Mouse (Mus musculus) neural tube, embryonic 11.5 days (tissue): ENCODE measurements around the gene Nos1. TPM values are rescaled to one million over a fixed set of nuclear protein-coding genes. Genes with fewer than 3 reads are reported as not detected.

Experiments used
- ATAC-seq: fragments of 200-750 bp; cut with Nextera tagmentation; 2 replicates; pipeline ENCODE4 v1.8.0; 2017; ENCODE audit warnings: moderate number of reproducible peaks, mild to moderate bottlenecking, moderate TSS enrichment, moderate library complexity; ENCODE audit not compliant: insufficient read depth, low FRiP score, low TSS enrichment
- DNase-seq: peaks from one replicate; pipeline ENCODE4 v3.0.0-alpha.2; 2015; ENCODE audit warnings: low spot score
- H3K27ac ChIP-seq: fragments of 300-500 bp; sonication (generic); 2 replicates; pipeline ENCODE4 v1.5.1; 2014; ENCODE audit warnings: low read depth, mild to moderate bottlenecking, low read length
- H3K27me3 ChIP-seq: fragments of 300-500 bp; sonication (generic); 2 replicates; pipeline ENCODE4 v1.6.1; 2014; ENCODE audit warnings: mild to moderate bottlenecking, low read length, mixed read lengths; ENCODE audit not compliant: control insufficient read depth, insufficient read depth
- H3K36me3 ChIP-seq: fragments of 300-500 bp; sonication (generic); 2 replicates; pipeline ENCODE4 v1.6.1; 2014; ENCODE audit warnings: mild to moderate bottlenecking, low read length, moderate library complexity, mixed read lengths; ENCODE audit not compliant: control insufficient read depth, insufficient read depth
- H3K4me1 ChIP-seq: fragments of 300-500 bp; sonication (generic); 2 replicates; pipeline ENCODE4 v1.6.1; 2014; ENCODE audit warnings: low read length, mixed read lengths; ENCODE audit not compliant: control insufficient read depth, insufficient read depth
- H3K4me2 ChIP-seq: fragments of 300-500 bp; sonication (generic); 2 replicates; pipeline ENCODE4 v1.6.1; 2014; ENCODE audit warnings: low read depth, mild to moderate bottlenecking, moderate library complexity
- H3K4me3 ChIP-seq: fragments of 300-500 bp; sonication (generic); 2 replicates; pipeline ENCODE4 v1.5.1; 2014; ENCODE audit warnings: low read depth, low read length
- H3K9ac ChIP-seq: fragments of 300-500 bp; sonication (generic); 2 replicates; pipeline ENCODE4 v1.6.1; 2014; ENCODE audit warnings: mild to moderate bottlenecking, low read length
- H3K9me3 ChIP-seq: fragments of 300-500 bp; sonication (generic); 2 replicates; pipeline ENCODE4 v1.6.1; 2016; ENCODE audit warnings: low read length; ENCODE audit not compliant: control insufficient read depth
- WGBS: fragments of 180-500 bp; shearing (Covaris S2); extraction: QIAGEN DNeasy Blood & Tissue Kit; methylation state at CpG from one replicate; pipeline ENCODE4 v1.1.7; 2014; 5-methylcytosine and 5-hydroxymethylcytosine counted together
- polyA plus RNA-seq: library from polyadenylated mRNA; unstranded; fragments of >200 nt; fragmentation: Nextera tagmentation; extraction: Ambion mirVana; gene quantifications from 2 replicates; pipeline ENCODE4 v1.2.1, GENCODE M21; 2014

The Nos1 gene
- polyA plus RNA-seq, 1 experiment from 2014 or later: 0.70 TPM

- WGBS: 91% methylated on average over 9 of the region's 9 CpGs
- Histone ChIP-seq H3K9ac (no peak overlapping the region), H3K36me3 (no peaks in the 10 kb centered on the region), H3K4me1 (no peaks in the 10 kb centered on the region; the same call in 1 of the 2 replicates), H3K4me3 (no peak overlapping the region), H3K27me3 (no peaks in the 10 kb centered on the region), H3K27ac (no peak overlapping the region), H3K4me2 (no peak overlapping the region), H3K9me3 (no peaks in the 10 kb centered on the region)
- ATAC-seq (no peak), DNase-seq (no peak)
Observed at GRCm38 (mm10) chr5:117823811-117824210, 43.0 kb downstream of the Nos1 start.

GRCm38 (mm10) chr5:117824486-117824885 lies 43.7 kb downstream of the Nos1 start:
- H3K27ac ChIP-seq: no peak overlapping the region
- H3K4me2 ChIP-seq: no peak overlapping the region
- no peak overlapping the region for H3K9ac ChIP-seq
- no peaks in the 10 kb centered on the region for H3K27me3 ChIP-seq
- H3K9me3 ChIP-seq: no peaks in the 10 kb centered on the region
- H3K4me1 ChIP-seq: no peaks in the 10 kb centered on the region
- no peak for DNase-seq
- no peak for ATAC-seq
- no peak overlapping the region for H3K4me3 ChIP-seq
- 77% methylated on average over 5 of the region's 5 CpGs for WGBS
- H3K36me3 ChIP-seq: no peaks in the 10 kb centered on the region

GRCm38 (mm10) chr5:117825336-117825735 lies 44.5 kb downstream of the Nos1 start:
- no peak overlapping the region for H3K27ac ChIP-seq
- no peaks in the 10 kb centered on the region for H3K9me3 ChIP-seq
- no peak for ATAC-seq
- no peaks in the 10 kb centered on the region for H3K4me1 ChIP-seq
- H3K4me3 ChIP-seq: no peak overlapping the region
- no peaks in the 10 kb centered on the region for H3K27me3 ChIP-seq
- no peak overlapping the region for H3K4me2 ChIP-seq
- no peak overlapping the region for H3K9ac ChIP-seq
- no peak for DNase-seq
- 68% methylated on average over 8 of the region's 11 CpGs for WGBS
- H3K36me3 ChIP-seq: no peaks in the 10 kb centered on the region

- Histone ChIP-seq H3K9ac (no peak overlapping the region), H3K4me1 (no peaks in the 10 kb centered on the region), H3K27me3 (no peaks in the 10 kb centered on the region), H3K27ac (no peak overlapping the region), H3K4me2 (no peak overlapping the region), H3K9me3 (no peaks in the 10 kb centered on the region), H3K4me3 (no peak overlapping the region), H3K36me3 (no peaks in the 10 kb centered on the region)
- 69% methylated on average over 6 of the region's 6 CpGs for WGBS
- ATAC-seq (no peak), DNase-seq (no peak)
Observed at GRCm38 (mm10) chr5:117827366-117827765, 46.5 kb downstream of the Nos1 start.

GRCm38 (mm10) chr5:117836930-117837329 lies 56.1 kb downstream of the Nos1 start:
- no peaks in the 10 kb centered on the region for H3K4me1 ChIP-seq
- H3K4me2 ChIP-seq: no peak overlapping the region
- no peak overlapping the region for H3K4me3 ChIP-seq
- 13% methylated on average over 5 of the region's 5 CpGs for WGBS
- no peak overlapping the region for H3K27ac ChIP-seq
- ATAC-seq: no peak
- peaks cover 19% of the 10 kb centered on the region for H3K27me3 ChIP-seq
- H3K36me3 ChIP-seq: no peaks in the 10 kb centered on the region
- DNase-seq: peak; percentile 78
- H3K9ac ChIP-seq: no peak overlapping the region
- no peaks in the 10 kb centered on the region for H3K9me3 ChIP-seq

DNA sequence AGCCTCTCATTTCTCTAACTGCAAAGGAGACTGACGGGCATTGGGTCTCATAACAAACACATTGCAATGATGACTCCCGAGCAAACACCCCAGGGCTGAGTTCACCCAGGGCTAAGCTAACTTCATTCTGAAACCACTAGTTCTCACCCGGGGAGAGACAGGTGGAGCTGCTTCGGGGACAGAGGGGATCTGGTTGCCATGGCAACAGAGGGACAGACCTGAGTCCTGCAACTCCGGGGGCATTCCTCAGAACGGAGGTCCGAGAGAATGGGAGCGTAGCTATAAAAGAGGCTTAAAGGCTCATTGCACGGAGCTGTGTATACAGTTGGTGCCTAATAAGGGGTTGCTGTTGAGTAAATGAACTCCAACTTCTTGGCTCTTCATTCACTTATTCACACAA lies 56.9 kb downstream of the Nos1 start:
- no peaks in the 10 kb centered on the region for H3K36me3 ChIP-seq
- H3K4me3 ChIP-seq: no peak overlapping the region
- peaks cover 27% of the 10 kb centered on the region for H3K27me3 ChIP-seq
- DNase-seq: no peak
- H3K4me2 ChIP-seq: no peak overlapping the region
- H3K27ac ChIP-seq: no peak overlapping the region
- no peak overlapping the region for H3K9ac ChIP-seq
- WGBS: 24% methylated on average over 9 of the region's 9 CpGs
- H3K4me1 ChIP-seq: no peaks in the 10 kb centered on the region
- H3K9me3 ChIP-seq: no peaks in the 10 kb centered on the region
- no peak for ATAC-seq

DNA sequence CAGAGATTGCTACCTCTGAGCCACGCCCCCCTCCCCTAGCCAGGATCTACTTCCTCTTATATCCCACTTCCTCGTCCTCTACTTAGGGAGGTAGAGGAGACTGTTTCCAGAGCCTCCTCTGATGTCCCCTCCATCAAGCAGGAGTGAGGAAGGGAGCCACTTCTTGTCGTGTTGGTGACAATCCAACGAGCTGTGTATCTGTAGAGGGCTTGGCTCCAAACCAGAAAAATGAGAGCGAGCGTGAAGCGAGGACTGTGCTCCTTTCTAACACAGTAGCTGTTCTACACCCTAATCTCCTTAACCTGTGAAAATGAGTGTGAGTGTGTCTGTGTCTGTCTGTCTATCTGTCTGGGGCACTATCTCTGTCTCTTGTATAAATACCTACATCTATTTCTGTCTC lies 58.7 kb downstream of the Nos1 start:
- DNase-seq: no peak
- Histone ChIP-seq H3K27me3 (peaks cover 36% of the 10 kb centered on the region), H3K36me3 (no peaks in the 10 kb centered on the region), H3K9ac (no peak overlapping the region), H3K4me1 (no peaks in the 10 kb centered on the region), H3K4me3 (no peak overlapping the region), H3K27ac (no peak overlapping the region), H3K4me2 (no peak overlapping the region), H3K9me3 (no peaks in the 10 kb centered on the region)
- WGBS: 76% methylated on average over 7 of the region's 7 CpGs
- no peak for ATAC-seq

GRCm38 (mm10) chr5:117840203-117840602 lies 59.4 kb downstream of the Nos1 start:
- H3K27me3 ChIP-seq: peaks cover 36% of the 10 kb centered on the region
- 48% methylated on average over 9 of the region's 9 CpGs for WGBS

GRCm38 (mm10) chr5:117840988-117841387 lies 60.2 kb downstream of the Nos1 start:
- Histone ChIP-seq H3K27ac (no peak overlapping the region), H3K4me1 (no peaks in the 10 kb centered on the region), H3K9me3 (no peaks in the 10 kb centered on the region), H3K9ac (no peak overlapping the region), H3K4me2 (no peak overlapping the region), H3K36me3 (no peaks in the 10 kb centered on the region), H3K27me3 (peaks cover 36% of the 10 kb centered on the region), H3K4me3 (no peak overlapping the region)
- 19% methylated on average over 5 of the region's 5 CpGs for WGBS
- DNase-seq (no peak), ATAC-seq (no peak)

More at GRCm38 (mm10) chr5:117840203-117840602, 59.4 kb downstream of the Nos1 start:
- DNase-seq: no peak
- no peak overlapping the region for H3K9ac ChIP-seq
- no peak for ATAC-seq
- H3K27ac ChIP-seq: no peak overlapping the region
- H3K9me3 ChIP-seq: no peaks in the 10 kb centered on the region
- H3K4me3 ChIP-seq: no peak overlapping the region
- H3K4me1 ChIP-seq: no peaks in the 10 kb centered on the region
- H3K4me2 ChIP-seq: no peak overlapping the region
- no peaks in the 10 kb centered on the region for H3K36me3 ChIP-seq
